Mouse (Mus musculus) kidney, embryonic 16.5 days (tissue): ENCODE data around the gene Nav1. TPM values are rescaled to one million over a fixed set of nuclear protein-coding genes. Genes with fewer than 3 reads are reported as not detected.
A peak's percentile ranks its signal among the peaks of the same experiment; 100 is the strongest.

Source experiments
- ATAC-seq: fragments of 200-750 bp; cut with Nextera tagmentation; 2 replicates; pipeline ENCODE4 v1.8.0; 2017; ENCODE audit warnings: moderate TSS enrichment; ENCODE audit not compliant: low FRiP score, low TSS enrichment
- H3K27ac ChIP-seq: fragments of 300-500 bp; sonication (generic); 2 replicates; pipeline ENCODE4 v1.5.1; 2014; ENCODE audit warnings: low read length
- H3K27me3 ChIP-seq: fragments of 300-500 bp; sonication (generic); 2 replicates; pipeline ENCODE4 v1.6.1; 2014; ENCODE audit warnings: low read length, control low read depth, mixed read lengths; ENCODE audit not compliant: insufficient read depth
- H3K36me3 ChIP-seq: fragments of 300-500 bp; sonication (generic); 2 replicates; pipeline ENCODE4 v1.6.1; 2014; ENCODE audit warnings: low read length, control low read depth, mixed read lengths; ENCODE audit not compliant: insufficient read depth
- H3K4me1 ChIP-seq: fragments of 300-500 bp; sonication (generic); 2 replicates; pipeline ENCODE4 v1.6.1; 2014; ENCODE audit warnings: low read length, control low read depth, mixed read lengths; ENCODE audit not compliant: insufficient read depth
- H3K4me2 ChIP-seq: fragments of 300-500 bp; sonication (generic); replicated peaks from 2 replicates; pipeline ENCODE4 v1.6.1; 2014; ENCODE audit warnings: low read depth, low read length
- H3K4me3 ChIP-seq: fragments of 300-500 bp; sonication (generic); 2 replicates; pipeline ENCODE4 v1.5.1; 2014; ENCODE audit warnings: mild to moderate bottlenecking, low read length
- H3K9ac ChIP-seq: fragments of 300-500 bp; sonication (generic); replicated peaks from 2 replicates; pipeline ENCODE4 v1.6.1; 2014; ENCODE audit warnings: low read length
- H3K9me3 ChIP-seq: fragments of 300-500 bp; sonication (generic); 2 replicates; pipeline ENCODE4 v1.6.1; 2016; ENCODE audit warnings: low read length, control low read depth
- WGBS: fragments of 180-500 bp; shearing (Covaris S2); extraction: QIAGEN DNeasy Blood & Tissue Kit; methylation state at CpG from one replicate; pipeline ENCODE4 v1.1.7; 2014; 5-methylcytosine and 5-hydroxymethylcytosine counted together
- polyA plus RNA-seq: library from polyadenylated mRNA; unstranded; fragments of >200 nt; fragmentation: Nextera tagmentation; extraction: Ambion mirVana; gene quantifications from 2 replicates; pipeline ENCODE4 v1.2.1, GENCODE M21; 2015

Nav1 gene
- polyA plus RNA-seq, 1 experiment from 2014 or later, result 12.2 TPM

DNA sequence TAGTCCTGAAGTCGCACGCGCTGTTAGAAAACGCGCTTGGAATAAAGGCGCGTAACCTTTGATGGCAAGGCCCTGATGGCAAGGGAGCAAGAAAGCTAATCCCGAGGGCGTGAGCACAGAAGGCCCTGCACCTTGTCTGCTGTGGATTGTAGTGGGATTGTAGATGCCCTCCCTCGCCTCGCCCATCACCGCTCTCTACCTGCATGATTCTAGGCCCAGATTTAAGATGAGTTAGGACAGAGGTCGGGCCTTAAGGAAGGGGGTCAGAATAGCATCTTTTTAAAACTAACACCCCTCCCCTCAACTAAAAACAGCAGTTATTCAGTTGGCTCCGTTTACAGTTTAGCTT lies 176.5 kb downstream of the Nav1 start:
- no peaks in the 10 kb centered on the region for H3K9me3 ChIP-seq
- WGBS, result 1% methylated on average over 14 of the region's 14 CpGs
- H3K4me1 ChIP-seq, result peaks cover 33% of the 10 kb centered on the region
- peak overlapping the region; percentile 64 for H3K4me3 ChIP-seq
- peaks cover 8% of the 10 kb centered on the region for H3K36me3 ChIP-seq
- ATAC-seq, result peak; percentile 70
- peak overlapping the region; percentile 74 for H3K27ac ChIP-seq
- peak overlapping the region; percentile 87 for H3K9ac ChIP-seq
- no peaks in the 10 kb centered on the region for H3K27me3 ChIP-seq
- H3K4me2 ChIP-seq, result peak overlapping the region; percentile 81

DNA sequence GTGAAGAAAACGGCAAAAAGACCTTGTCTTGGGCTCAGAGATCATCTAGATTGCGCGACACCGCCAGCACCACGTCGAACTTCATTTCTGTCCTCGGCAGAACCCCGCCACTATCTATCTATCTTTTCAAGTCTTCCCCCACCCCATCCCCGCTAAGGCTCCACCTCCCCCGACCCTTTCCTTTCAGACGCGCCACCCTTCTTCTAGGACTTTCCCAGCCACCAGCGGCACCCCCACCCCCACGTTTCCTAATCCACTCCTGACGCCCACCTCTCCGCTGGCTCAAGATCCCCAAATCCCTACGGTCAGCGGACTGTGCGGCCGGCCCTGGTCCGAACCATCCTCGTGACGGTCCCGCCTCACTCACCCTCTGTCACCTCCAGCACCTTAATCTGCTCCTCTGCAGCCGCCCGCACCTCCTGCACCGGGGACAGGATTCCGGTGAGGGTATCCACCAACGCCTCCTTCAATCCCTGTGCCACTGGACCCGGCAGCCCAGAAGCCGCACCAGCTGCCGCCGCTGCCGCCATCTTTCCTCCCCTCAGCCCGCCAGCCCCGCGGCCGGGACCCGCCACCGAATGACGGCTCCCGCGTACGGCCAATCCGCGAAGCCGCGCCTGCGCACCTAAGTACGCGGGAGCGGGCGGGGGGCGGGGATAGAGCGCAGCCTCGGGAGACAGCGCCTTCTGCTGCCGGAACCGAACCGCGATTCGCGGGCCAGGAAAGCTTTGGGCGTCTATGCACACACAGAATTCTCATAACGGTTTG lies 177.0 kb downstream of the Nav1 start, which contains the start of gene Ipo9:
TSS of gene Ipo9 (minus strand) at position 599 of the 768 bp plus-strand sequence.
- peak; percentile 96 for ATAC-seq
- H3K4me1 ChIP-seq, result peaks cover 33% of the 10 kb centered on the region
- H3K4me3 ChIP-seq, result peak within 1 kb of the TSS; percentile 64
- H3K9me3 ChIP-seq, result no peaks in the 10 kb centered on the region
- H3K27me3 ChIP-seq, result no peaks in the 10 kb centered on the region
- H3K27ac ChIP-seq, result peak within 1 kb of the TSS; percentile 78
- peak within 1 kb of the TSS; percentile 87 for H3K9ac ChIP-seq
- H3K36me3 ChIP-seq, result peaks cover 10% of the 10 kb centered on the region
- under 1% methylated on average over 65 of the region's 65 CpGs for WGBS
- H3K4me2 ChIP-seq, result peak within 1 kb of the TSS; percentile 81

- peaks cover 20% of the 10 kb centered on the region for H3K36me3 ChIP-seq
- peaks cover 31% of the 10 kb centered on the region for H3K4me1 ChIP-seq
- H3K9me3 ChIP-seq, result no peaks in the 10 kb centered on the region
- H3K27ac ChIP-seq, result no peak overlapping the region
- H3K4me2 ChIP-seq, result no peak overlapping the region
- WGBS, result 83% methylated on average over 6 of the region's 6 CpGs
- H3K9ac ChIP-seq, result no peak overlapping the region
- ATAC-seq, result no peak
- no peaks in the 10 kb centered on the region for H3K27me3 ChIP-seq
- H3K4me3 ChIP-seq, result no peak overlapping the region
Measured at GRCm38 (mm10) chr1:135427390-135427789, 179.7 kb downstream of the Nav1 start.

DNA sequence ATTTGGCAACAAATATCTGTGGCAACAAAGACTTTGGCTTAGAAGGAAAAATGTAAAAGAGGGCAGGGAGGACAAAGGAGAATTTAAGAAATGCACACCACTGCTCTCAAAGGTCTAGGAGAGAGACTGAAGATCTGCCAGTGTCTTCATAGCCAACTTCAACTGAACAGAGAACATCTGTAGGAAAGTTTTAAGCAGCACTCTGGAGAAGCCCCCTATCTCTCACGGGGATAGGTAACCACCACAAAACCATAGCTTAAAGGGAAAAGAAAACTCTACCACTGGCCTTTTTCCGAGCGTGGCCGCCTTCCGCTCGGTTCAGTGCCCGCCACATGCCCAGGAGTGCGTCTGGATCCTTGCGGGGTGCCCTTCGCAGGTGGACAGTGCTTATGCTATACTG lies 180.4 kb downstream of the Nav1 start:
- WGBS, result 86% methylated on average over 10 of the region's 10 CpGs
- no peaks in the 10 kb centered on the region for H3K9me3 ChIP-seq

GRCm38 (mm10) chr1:135422772-135423171 lies 184.3 kb downstream of the Nav1 start:
- ATAC-seq, result no peak
- WGBS, result 92% methylated on average over 6 of the region's 6 CpGs
- Histone ChIP-seq H3K9ac (no peak overlapping the region), H3K27me3 (no peaks in the 10 kb centered on the region), H3K4me1 (peaks cover 9% of the 10 kb centered on the region; the same call in 1 of the 2 replicates), H3K9me3 (no peaks in the 10 kb centered on the region), H3K4me3 (no peak overlapping the region), H3K4me2 (no peak overlapping the region), H3K27ac (no peak overlapping the region), H3K36me3 (peaks cover 39% of the 10 kb centered on the region)

More for the DNA sequence above, 180.4 kb downstream of the Nav1 start:
- no peak overlapping the region for H3K27ac ChIP-seq
- no peaks in the 10 kb centered on the region for H3K27me3 ChIP-seq
- H3K9ac ChIP-seq, result no peak overlapping the region
- H3K4me1 ChIP-seq, result peaks cover 31% of the 10 kb centered on the region
- no peak for ATAC-seq
- H3K4me3 ChIP-seq, result no peak overlapping the region
- peaks cover 20% of the 10 kb centered on the region for H3K36me3 ChIP-seq
- H3K4me2 ChIP-seq, result no peak overlapping the region

GRCm38 (mm10) chr1:135413996-135414395 lies 193.1 kb downstream of the Nav1 start:
- H3K27me3 ChIP-seq, result no peaks in the 10 kb centered on the region
- no peaks in the 10 kb centered on the region for H3K9me3 ChIP-seq
- peaks cover 67% of the 10 kb centered on the region for H3K36me3 ChIP-seq
- H3K4me3 ChIP-seq, result no peak overlapping the region
- H3K4me1 ChIP-seq, result no peaks in the 10 kb centered on the region
- H3K27ac ChIP-seq, result no peak overlapping the region
- H3K4me2 ChIP-seq, result no peak overlapping the region
- ATAC-seq, result no peak
- no peak overlapping the region for H3K9ac ChIP-seq

GRCm38 (mm10) chr1:135412130-135412529 lies 195.0 kb downstream of the Nav1 start:
- WGBS, result 81% methylated on average over 4 of the region's 4 CpGs
- H3K4me3 ChIP-seq, result no peak overlapping the region
- peaks cover 68% of the 10 kb centered on the region for H3K36me3 ChIP-seq
- H3K27me3 ChIP-seq, result no peaks in the 10 kb centered on the region
- ATAC-seq, result no peak
- no peak overlapping the region for H3K27ac ChIP-seq
- no peaks in the 10 kb centered on the region for H3K9me3 ChIP-seq
- no peak overlapping the region for H3K4me2 ChIP-seq
- H3K4me1 ChIP-seq, result no peaks in the 10 kb centered on the region
- no peak overlapping the region for H3K9ac ChIP-seq

- Histone ChIP-seq H3K9ac (no peak overlapping the region), H3K4me2 (no peak overlapping the region), H3K4me1 (no peaks in the 10 kb centered on the region), H3K4me3 (no peak overlapping the region), H3K27ac (peak overlapping the region; percentile 76), H3K36me3 (peaks cover 65% of the 10 kb centered on the region), H3K9me3 (no peaks in the 10 kb centered on the region), H3K27me3 (no peaks in the 10 kb centered on the region)
- 68% methylated on average over 2 of the region's 2 CpGs for WGBS
- ATAC-seq, result no peak
Measured at GRCm38 (mm10) chr1:135410967-135411366, 196.1 kb downstream of the Nav1 start.

DNA sequence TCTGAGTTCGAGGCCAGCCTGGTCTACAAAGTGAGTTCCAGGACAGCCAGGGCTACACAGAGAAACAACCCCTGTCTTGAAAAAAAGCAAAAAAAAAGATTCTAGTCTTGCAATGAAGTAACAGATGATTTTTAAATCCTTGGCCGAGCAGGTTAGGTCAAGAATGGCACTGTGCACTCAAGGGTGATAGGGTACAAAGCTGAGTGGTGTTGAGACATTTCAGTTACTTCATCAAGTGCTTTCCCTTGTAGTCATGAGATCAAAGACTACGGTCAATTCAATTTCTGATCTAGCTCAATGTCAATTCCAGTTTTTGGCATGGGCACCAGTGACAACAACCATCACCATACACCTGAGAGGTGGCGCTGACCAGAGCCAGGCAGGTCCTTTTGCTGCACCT lies 198.1 kb downstream of the Nav1 start:
- 97% methylated on average over 4 of the region's 4 CpGs for WGBS

GRCm38 (mm10) chr1:135405356-135405755 lies 201.7 kb downstream of the Nav1 start:
- Histone ChIP-seq H3K27me3 (no peaks in the 10 kb centered on the region), H3K9ac (no peak overlapping the region), H3K4me2 (no peak overlapping the region), H3K36me3 (peaks cover 81% of the 10 kb centered on the region), H3K9me3 (no peaks in the 10 kb centered on the region), H3K4me3 (no peak overlapping the region), H3K4me1 (no peaks in the 10 kb centered on the region), H3K27ac (no peak overlapping the region)
- 90% methylated on average over 7 of the region's 7 CpGs for WGBS
- ATAC-seq, result no peak

More for the DNA sequence above, 198.1 kb downstream of the Nav1 start:
- ATAC-seq, result no peak
- H3K4me2 ChIP-seq, result no peak overlapping the region
- peaks cover 67% of the 10 kb centered on the region for H3K36me3 ChIP-seq
- no peaks in the 10 kb centered on the region for H3K4me1 ChIP-seq
- H3K9me3 ChIP-seq, result no peaks in the 10 kb centered on the region
- H3K27ac ChIP-seq, result no peak overlapping the region
- no peaks in the 10 kb centered on the region for H3K27me3 ChIP-seq
- no peak overlapping the region for H3K4me3 ChIP-seq
- no peak overlapping the region for H3K9ac ChIP-seq
